Mouse (Mus musculus): Measurements from ENCODE around the gene Stat5a.

Stat5a gene

DNA sequence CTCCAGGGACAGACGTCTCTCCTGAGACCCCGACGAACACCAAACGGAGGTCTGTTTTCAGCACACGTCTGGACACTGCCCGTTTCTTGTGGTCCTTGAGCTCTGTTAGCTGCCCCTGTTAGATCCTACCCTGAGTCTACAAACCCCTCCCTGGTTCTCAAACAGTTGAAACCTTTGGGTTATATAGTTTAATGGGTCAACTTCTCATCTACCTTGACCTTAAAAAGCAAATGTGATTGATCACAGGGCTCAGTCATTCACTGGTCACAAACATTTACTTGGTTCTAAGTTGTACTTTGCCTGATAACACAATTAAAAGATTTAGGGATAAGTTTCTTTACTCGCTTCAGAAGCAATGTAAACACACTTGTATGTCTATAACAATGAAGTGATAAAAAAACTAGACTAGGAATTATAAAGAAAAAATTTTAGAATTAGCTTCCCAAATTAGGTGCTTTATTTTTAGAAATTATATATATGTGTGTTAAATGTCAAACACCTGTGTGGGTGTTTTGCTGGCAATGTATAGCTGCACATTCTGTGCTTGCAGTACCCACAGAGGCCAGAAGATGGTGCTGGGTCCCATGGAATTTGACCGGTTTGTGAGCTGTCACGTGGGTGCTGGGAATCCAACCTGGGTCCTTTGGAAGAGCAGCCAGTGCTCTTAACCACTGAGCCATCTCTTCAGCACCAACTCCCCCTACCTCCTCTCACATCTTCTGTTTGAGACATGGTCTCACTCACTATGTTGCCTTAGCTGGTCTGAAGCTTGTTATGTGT lies 22.0 kb upstream of the Stat5a start:
- no peak for DNase-seq (ENCODE audit: low spot score)

DNA sequence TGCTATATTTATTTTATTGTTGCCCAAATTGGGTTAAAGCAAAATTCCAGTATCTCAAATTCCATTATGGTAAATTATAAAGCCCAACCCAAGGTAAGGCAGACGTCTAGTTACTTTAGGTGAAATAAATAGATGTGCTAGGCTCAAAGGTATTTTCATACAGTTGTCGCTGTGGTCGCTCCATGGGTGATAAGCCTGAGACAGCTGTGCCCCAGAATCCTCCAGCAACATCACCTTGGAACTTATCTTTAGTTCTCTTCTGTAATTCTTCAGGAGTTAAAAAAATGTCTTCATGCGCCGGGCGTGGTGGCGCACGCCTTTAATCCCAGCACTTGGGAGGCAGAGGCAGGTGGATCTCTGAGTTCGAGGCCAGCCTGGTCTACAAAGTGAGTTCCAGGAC lies 20.3 kb upstream of the Stat5a start:
- DNase-seq (ENCODE audit: low spot score): no peak

- no peak for DNase-seq (ENCODE audit: low spot score)
Measured at GRCm38 (mm10) chr11:100839523-100839922, 19.6 kb upstream of the Stat5a start.

DNA sequence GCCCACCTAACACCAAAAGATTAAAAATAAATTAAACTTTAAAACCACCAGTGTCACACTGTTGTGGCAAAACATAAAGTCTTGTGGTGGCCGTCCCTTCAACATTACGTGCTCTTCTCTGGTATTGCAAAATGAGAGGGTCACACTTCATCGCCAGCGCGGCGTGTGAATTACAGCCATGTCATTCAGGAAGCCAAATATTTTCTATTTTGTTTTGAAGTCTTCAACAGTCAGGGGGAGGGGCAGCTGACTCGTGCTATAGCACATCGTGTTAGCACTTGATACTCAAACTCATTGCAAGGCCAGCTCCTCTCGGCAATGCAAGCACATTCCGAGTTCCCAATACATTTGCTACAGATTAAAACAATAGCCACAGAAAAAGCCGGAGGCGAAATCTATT lies 18.3 kb upstream of the Stat5a start:
- DNase-seq (ENCODE audit: low spot score): no peak

DNA sequence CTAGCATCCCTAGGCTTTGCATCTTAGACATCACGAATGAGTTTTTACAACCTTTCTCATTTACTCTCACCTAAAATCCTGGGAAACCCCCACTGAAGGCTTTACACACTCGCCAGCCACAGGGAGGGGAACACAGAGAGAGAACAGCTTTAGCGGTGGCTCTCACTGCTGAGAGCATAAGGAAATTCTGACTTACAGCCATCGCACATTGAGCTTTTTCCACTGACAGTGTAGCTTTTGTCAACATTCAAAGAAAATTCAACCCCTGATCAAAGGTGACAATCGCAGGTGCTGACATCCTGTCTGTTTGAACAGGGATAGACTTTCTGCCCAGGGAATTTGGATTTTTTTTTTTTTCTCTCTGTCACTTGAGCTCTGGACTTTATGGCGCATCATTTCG lies 17.1 kb upstream of the Stat5a start:
- DNase-seq (ENCODE audit: low spot score): no peak

GRCm38 (mm10) chr11:100843070-100843669 lies 16.0 kb upstream of the Stat5a start:
- DNase-seq (ENCODE audit: low spot score): no peak

GRCm38 (mm10) chr11:100844121-100844520 lies 15.0 kb upstream of the Stat5a start:
- DNase-seq (ENCODE audit: low spot score): no peak

- DNase-seq (ENCODE audit: low spot score): no peak
Measured at GRCm38 (mm10) chr11:100845793-100846192, 13.4 kb upstream of the Stat5a start.

GRCm38 (mm10) chr11:100847572-100847971 lies 11.6 kb upstream of the Stat5a start:
- DNase-seq (ENCODE audit: low spot score): no peak

GRCm38 (mm10) chr11:100848080-100848479 lies 11.1 kb upstream of the Stat5a start:
- DNase-seq (ENCODE audit: low spot score): no peak

- DNase-seq (ENCODE audit: low spot score): no peak
Measured at GRCm38 (mm10) chr11:100848789-100849379, 10.3 kb upstream of the Stat5a start.

GRCm38 (mm10) chr11:100849456-100850037 lies 9.6 kb upstream of the Stat5a start:
- no peak for DNase-seq (ENCODE audit: low spot score)

DNA sequence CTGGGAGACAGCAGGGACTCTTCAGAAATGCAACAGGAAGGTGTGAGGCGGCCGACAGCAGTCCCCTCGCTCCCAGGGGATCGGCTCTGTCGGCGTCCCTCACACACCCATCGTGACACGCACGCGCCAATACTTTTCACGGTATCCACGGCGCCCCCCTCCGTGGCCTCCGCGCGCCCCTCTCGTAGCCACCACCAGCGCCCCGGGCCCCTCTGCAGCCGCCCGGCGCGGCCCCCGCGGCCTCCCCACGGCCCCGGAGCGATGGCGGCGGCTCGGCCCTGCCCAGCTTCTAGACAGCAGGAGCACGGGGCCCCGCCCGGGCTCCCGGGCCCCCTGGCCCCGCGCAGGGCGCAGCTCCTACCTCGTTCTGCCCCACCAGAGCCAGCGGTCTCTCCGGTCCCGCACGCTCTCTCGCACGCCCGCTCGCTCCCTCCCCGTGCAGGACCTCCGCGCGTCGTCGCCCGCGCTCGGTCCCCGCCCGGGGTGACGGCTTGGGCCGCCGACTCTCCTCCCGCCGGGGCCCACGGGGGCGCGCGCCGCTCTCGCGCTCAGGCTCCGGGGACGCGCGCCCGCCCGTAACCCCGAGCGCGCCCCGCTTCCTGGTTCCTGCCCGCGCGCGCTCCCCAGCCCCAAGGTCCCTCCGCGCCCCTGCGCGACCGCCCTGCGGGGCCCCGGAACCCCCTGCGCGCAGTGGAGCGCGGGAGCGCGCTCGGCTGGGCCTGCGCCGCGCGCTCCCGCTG lies 8.9 kb upstream of the Stat5a start, which contains the start of gene Stat5b:
Gene Stat5b, minus strand, starts transcription at position 687 of the 740 bp plus-strand sequence.
- DNase-seq (ENCODE audit: low spot score): no peak

DNA sequence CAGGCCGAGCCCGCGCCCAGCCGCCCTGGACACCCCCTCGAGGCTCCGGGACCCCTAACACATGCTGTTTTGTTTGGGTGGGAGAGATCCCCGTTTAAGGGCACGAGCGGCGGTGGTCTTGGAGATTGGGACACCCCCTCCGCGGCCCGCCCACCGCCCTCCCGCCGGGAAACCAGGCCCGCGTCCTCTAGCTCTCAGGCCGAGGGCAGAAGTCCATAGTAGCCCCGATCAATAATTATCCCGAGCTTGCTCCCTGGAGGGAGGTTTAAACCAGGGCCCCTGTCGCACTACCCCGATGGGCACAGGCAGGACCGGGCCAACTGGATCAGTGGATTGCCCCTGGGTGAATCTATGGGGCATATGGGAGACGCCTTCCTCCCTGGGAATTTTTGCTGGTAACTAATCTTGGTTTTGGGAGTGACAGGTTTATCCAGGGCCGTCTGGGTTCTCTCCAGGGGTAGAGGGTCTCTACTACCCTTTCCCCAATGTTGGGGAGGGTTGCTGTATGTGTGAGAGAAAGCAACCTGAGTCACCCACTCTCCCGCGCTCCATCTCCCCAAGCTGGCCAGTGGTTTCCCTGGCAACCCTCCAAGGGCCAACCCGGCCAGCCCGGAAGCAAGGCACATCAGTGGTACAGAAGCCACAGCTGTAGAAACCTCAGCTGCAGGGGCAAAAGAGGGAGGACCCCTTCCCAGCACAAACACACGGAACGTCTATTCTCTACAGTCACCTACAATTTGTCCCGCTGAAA lies 8.2 kb upstream of the Stat5a start:
- DNase-seq (ENCODE audit: low spot score): no peak

GRCm38 (mm10) chr11:100852088-100852487 lies 7.1 kb upstream of the Stat5a start:
- DNase-seq (ENCODE audit: low spot score): no peak

- DNase-seq (ENCODE audit: low spot score): no peak
Measured at GRCm38 (mm10) chr11:100853018-100853417, 6.1 kb upstream of the Stat5a start.

GRCm38 (mm10) chr11:100854268-100854667 lies 4.9 kb upstream of the Stat5a start:
- no peak for DNase-seq (ENCODE audit: low spot score)

GRCm38 (mm10) chr11:100855178-100855577 lies 4.0 kb upstream of the Stat5a start:
- no peak for DNase-seq (ENCODE audit: low spot score)

DNA sequence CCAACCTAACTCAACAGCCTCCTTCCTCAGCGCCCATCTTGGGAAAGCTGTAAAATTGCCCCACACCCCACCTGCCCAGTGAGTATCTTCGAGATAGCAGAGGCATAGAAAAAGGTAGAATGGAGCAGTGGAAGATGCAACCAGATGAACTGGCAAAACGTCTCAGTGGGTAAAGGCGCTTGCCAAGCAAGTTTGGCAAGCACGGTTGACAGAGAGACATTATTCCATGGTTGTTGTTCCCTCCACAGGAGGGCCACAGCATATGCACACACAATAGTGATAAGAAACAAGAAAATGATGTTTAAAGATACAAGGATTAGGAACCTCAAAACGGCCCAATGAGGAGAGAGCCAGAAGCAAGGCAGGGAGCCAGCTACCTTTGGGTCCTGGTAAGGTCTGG lies 1.2 kb upstream of the Stat5a start:
- no peak for DNase-seq (ENCODE audit: low spot score)

- DNase-seq (ENCODE audit: low spot score): no peak
Measured at GRCm38 (mm10) chr11:100859579-100860075, 476 bp downstream of the Stat5a start.
